Mouse (Mus musculus) urinary bladder, postnatal 10 days (tissue): ENCODE measurements around the gene Anapc15.

ENCODE experiments used
- DNase-seq: peaks from one replicate; pipeline ENCODE4 v3.0.0; 2022; ENCODE audit warnings: low spot score

Gene Anapc15

GRCm38 (mm10) chr7:101863415-101863814 is at the start of gene Anapc15:
Anapc15 (plus strand) TSS chr7:101863715.
- DNase-seq = no peak

- no peak for DNase-seq
These were observed 45.6 kb upstream of the Anapc15 start, which contains the start of gene Phox2a for GRCm38 (mm10) chr7:101817861-101818401. Phox2a (plus strand) TSS chr7:101818313.

GRCm38 (mm10) chr7:101820295-101821030 is 43.1 kb upstream of the Anapc15 start:
- no peak for DNase-seq

- DNase-seq = no peak
These were observed 41.7 kb upstream of the Anapc15 start for GRCm38 (mm10) chr7:101821571-101822501.

- no peak for DNase-seq
These were observed 40.4 kb upstream of the Anapc15 start for GRCm38 (mm10) chr7:101822836-101823757.

GRCm38 (mm10) chr7:101823758-101824630 is 39.5 kb upstream of the Anapc15 start:
- no peak for DNase-seq

- no peak for DNase-seq
These were observed 33.1 kb upstream of the Anapc15 start for GRCm38 (mm10) chr7:101830373-101830772.

GRCm38 (mm10) chr7:101831437-101831836 is 32.1 kb upstream of the Anapc15 start:
- no peak for DNase-seq

GRCm38 (mm10) chr7:101832372-101832771 is 31.1 kb upstream of the Anapc15 start:
- DNase-seq = no peak

GRCm38 (mm10) chr7:101833352-101833751 is 30.2 kb upstream of the Anapc15 start:
- no peak for DNase-seq

GRCm38 (mm10) chr7:101833916-101834584 is 29.5 kb upstream of the Anapc15 start:
- no peak for DNase-seq

- DNase-seq = no peak
These were observed 28.6 kb upstream of the Anapc15 start for GRCm38 (mm10) chr7:101834903-101835302.

- DNase-seq = no peak
These were observed 27.9 kb upstream of the Anapc15 start for GRCm38 (mm10) chr7:101835457-101836109.

- no peak for DNase-seq
These were observed 27.0 kb upstream of the Anapc15 start for GRCm38 (mm10) chr7:101836271-101837153.

- DNase-seq = no peak
These were observed 26.3 kb upstream of the Anapc15 start for GRCm38 (mm10) chr7:101837154-101837605.

- peak; percentile 52 for DNase-seq
These were observed 25.7 kb upstream of the Anapc15 start, which contains the start of gene Inppl1 for GRCm38 (mm10) chr7:101837606-101838471. Inppl1 (minus strand) TSS chr7:101838229.

- no peak for DNase-seq
These were observed 19.3 kb upstream of the Anapc15 start for GRCm38 (mm10) chr7:101844186-101844585.
